Mouse (Mus musculus) olfactory bulb, adult 2 months (tissue): ENCODE results near the gene Hist1h4f. TPM values are rescaled to one million over a fixed set of nuclear protein-coding genes. Genes with fewer than 3 reads are reported as not detected.
A peak's percentile ranks its signal among the peaks of the same experiment; 100 is the strongest.

Experiments used
- H3K27ac ChIP-seq: fragments of 200-500 bp; 2 replicates; pipeline ENCODE4 v1.5.1; 2012; ENCODE audit warnings: low read depth, low read length; ENCODE audit not compliant: insufficient read depth
- H3K4me1 ChIP-seq: fragments of 200-500 bp; 2 replicates; pipeline ENCODE4 v1.6.1; 2012; ENCODE audit warnings: low read length; ENCODE audit not compliant: control insufficient read depth, insufficient read depth
- H3K4me3 ChIP-seq: fragments of 200-500 bp; 2 replicates; pipeline ENCODE4 v1.5.1; 2012; ENCODE audit warnings: mild to moderate bottlenecking, low read depth, low read length, moderate library complexity; ENCODE audit not compliant: insufficient read depth
- CTCF ChIP-seq: fragments of 200-500 bp; IDR thresholded peaks from 2 replicates; pipeline ENCODE4 v1.5.1; 2012; ENCODE audit warnings: low read depth, mild to moderate bottlenecking, low read length, moderate library complexity; ENCODE audit not compliant: insufficient read depth
- POLR2A ChIP-seq: fragments of 200-500 bp; IDR thresholded peaks from 2 replicates; pipeline ENCODE4 v1.6.1; 2012; ENCODE audit warnings: mild to moderate bottlenecking, low read depth, low read length, moderate library complexity; ENCODE audit not compliant: insufficient read depth
- WGBS: fragments of 180-500 bp; shearing (Covaris S2); methylation state at CpG from one replicate; pipeline ENCODE4 v1.1.7; 2018; 5-methylcytosine and 5-hydroxymethylcytosine counted together
- polyA plus RNA-seq: library from polyadenylated mRNA; stranded (reverse); fragments of >200 nt; gene quantifications from 2 replicates; pipeline ENCODE4 v1.2.4, GENCODE M21; 2012; ENCODE audit warnings: low replicate concordance; ENCODE audit not compliant: missing spikeins, insufficient read depth, insufficient read length

Gene Hist1h4f
- polyA plus RNA-seq, 1 experiment = not detected

DNA sequence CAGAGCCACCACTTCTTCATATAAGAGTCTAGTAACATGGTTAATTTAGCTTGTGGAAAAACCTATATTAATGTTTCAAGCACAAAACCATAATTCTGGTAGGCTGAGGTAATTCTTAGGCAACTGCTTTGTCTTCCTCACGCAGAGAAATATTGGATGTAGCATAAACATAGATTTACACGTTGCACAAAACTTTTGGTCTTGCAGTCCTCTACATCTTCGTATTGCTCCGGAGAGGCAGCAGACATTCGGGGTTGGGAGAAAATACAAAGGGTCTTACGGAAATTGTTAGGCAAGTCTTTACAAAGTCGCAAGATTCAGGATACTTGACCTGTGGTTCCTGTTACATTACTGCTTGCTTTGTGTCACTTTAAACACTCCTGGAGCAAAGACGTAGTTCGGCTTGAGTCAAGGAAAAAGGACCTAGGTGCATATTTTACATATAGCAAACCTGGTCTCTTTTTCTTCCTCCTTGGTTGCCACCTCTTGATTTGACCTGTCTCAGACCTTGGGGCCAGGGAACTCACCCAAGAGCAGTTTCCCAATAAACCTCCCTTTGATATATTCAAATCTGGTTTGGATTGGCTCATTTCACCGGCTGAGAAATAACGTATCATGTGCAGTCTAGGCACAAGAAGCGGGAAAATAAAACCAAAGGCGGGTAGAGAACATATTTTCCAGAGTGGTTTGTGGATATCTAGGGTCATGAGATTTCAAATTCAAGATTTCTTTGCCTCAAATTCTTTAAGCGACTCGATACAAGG is 16.9 kb downstream of the Hist1h4f start:
- no peak for TF ChIP-seq POLR2A
- no peak for TF ChIP-seq CTCF
- Histone ChIP-seq H3K4me3 (no peak overlapping the region), H3K4me1 (peaks cover 12% of the 10 kb centered on the region), H3K27ac (no peak overlapping the region)
- under 1% methylated on average over 15 of the region's 15 CpGs for WGBS

DNA sequence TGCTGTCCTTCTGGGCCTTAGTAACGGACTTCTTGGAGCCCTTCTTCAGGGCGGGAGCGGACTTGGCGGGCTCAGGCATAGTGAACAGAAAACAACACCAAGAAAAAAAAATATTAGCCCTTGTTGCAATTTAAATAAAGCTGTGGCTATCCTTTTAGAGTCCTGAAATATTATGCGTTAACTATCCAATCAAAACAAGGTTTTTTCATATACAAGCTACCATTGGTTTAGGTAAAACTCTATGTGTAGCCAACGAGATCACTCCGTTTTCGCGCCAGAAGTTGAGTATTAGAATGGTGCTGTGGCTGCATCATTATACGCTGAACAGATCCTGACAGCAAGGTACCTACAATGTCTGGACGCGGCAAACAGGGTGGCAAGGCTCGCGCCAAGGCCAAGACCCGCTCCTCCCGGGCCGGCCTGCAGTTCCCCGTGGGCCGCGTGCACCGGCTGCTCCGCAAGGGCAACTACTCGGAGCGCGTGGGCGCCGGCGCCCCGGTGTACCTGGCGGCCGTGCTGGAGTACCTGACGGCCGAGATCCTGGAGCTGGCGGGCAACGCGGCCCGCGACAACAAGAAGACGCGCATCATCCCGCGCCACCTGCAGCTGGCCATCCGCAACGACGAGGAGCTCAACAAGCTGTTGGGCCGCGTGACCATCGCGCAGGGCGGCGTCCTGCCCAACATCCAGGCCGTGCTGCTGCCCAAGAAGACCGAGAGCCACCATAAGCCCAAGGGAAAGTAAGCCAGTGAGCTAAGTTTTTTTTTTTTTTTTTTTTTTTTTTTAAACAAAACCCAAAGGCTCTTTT is 17.7 kb downstream of the Hist1h4f start, which contains the start of gene Hist1h2af:
TSS of gene Hist1h2af (plus strand) at position 347 of the 808 bp plus-strand sequence.
- H3K4me1 ChIP-seq = peaks cover 12% of the 10 kb centered on the region
- WGBS = under 1% methylated on average over 29 of the region's 53 CpGs
- H3K4me3 ChIP-seq = peak within 1 kb of the TSS; percentile 50
- peak within 1 kb of the TSS; percentile 69; the same call in 1 of the 2 replicates for H3K27ac ChIP-seq

DNA sequence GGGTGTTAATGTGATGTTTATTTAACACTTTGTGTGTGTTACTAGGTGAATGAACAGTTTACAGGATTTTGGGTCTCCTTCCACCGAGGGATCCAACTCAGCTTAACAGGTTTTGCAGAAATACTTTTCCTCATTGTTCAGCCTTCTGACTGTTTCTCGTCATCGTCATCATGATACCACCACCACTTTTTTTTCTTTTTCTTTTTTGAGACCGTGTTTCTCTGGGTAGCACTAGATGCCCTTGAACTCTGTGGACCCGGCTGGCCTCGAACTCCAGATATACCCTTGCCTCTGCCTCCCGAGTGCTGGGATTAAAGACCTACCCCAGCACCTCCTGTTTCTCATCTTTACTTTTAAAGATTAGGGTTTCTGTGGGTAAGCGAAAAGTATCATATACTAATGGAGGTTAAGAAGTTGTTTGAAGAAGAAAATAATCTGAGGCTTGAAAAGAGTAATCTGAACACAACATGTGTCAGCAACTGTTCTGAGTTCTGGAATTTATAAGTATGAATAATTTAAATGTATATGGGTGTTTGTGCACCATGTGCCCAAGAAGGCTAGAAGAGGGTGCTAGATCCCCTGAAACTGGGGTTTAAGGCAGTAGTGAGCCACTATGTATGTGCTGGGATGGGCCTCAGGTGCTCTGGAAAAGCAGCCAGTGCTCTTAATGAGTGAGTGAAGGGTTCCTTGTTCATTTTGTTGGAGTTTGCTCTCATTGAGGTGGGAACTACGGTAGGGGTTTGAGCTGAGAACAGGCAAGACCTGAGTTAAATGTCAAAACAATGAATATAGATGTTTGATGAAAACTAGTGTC is 19.0 kb downstream of the Hist1h4f start:
- WGBS = 13% methylated on average over 9 of the region's 9 CpGs
- Histone ChIP-seq H3K4me3 (no peak overlapping the region), H3K27ac (no peak overlapping the region), H3K4me1 (peaks cover 12% of the 10 kb centered on the region)
- no peak for TF ChIP-seq POLR2A
- TF ChIP-seq CTCF = no peak

DNA sequence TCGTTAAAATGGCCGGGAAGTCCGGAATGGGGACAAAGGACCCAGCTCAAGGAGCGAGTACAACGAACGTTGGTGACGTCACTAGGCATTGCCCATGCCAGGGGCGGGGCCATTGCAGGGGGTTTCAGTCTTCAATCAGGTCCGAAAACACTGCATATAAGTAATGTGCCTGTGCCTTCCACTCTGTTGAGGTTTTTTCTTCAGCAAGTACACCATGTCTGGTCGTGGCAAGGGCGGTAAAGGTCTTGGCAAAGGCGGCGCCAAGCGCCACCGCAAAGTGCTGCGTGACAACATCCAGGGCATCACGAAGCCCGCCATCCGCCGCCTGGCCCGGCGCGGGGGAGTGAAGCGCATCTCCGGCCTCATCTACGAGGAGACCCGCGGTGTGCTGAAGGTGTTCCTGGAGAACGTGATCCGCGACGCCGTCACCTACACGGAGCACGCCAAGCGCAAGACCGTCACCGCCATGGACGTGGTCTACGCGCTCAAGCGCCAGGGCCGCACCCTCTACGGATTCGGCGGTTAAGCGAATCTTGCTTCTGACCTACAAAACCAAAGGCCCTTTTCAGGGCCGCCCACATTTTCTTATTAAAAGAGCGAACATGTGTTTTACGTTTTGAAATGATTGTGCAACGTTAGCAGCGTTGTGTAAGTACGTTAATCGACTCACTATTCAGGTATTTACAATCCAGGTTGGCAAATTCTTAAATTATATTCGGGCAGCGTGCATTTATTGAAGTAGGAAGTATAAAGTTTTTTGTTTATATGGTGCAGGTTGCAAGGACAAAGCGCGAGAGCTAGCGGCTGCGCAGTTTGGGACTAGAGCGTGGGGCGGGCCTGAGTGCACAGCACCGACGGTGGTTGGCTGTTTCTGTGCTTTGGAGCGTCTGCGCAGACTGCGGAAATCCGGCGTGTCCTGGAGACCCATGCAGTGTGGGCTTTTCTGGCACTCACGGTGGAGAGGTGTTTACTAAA is 20.3 kb downstream of the Hist1h4f start, which contains the start of gene Hist1h4h:
TSS of gene Hist1h4h (plus strand) at position 150 of the 975 bp plus-strand sequence.
- under 1% methylated on average over 58 of the region's 70 CpGs for WGBS
- Histone ChIP-seq H3K4me3 (peak within 1 kb of the TSS; percentile 57), H3K27ac (peak within 1 kb of the TSS; percentile 95), H3K4me1 (peaks cover 12% of the 10 kb centered on the region)
- TF ChIP-seq CTCF = no peak
- peak; percentile 92 for TF ChIP-seq POLR2A

DNA sequence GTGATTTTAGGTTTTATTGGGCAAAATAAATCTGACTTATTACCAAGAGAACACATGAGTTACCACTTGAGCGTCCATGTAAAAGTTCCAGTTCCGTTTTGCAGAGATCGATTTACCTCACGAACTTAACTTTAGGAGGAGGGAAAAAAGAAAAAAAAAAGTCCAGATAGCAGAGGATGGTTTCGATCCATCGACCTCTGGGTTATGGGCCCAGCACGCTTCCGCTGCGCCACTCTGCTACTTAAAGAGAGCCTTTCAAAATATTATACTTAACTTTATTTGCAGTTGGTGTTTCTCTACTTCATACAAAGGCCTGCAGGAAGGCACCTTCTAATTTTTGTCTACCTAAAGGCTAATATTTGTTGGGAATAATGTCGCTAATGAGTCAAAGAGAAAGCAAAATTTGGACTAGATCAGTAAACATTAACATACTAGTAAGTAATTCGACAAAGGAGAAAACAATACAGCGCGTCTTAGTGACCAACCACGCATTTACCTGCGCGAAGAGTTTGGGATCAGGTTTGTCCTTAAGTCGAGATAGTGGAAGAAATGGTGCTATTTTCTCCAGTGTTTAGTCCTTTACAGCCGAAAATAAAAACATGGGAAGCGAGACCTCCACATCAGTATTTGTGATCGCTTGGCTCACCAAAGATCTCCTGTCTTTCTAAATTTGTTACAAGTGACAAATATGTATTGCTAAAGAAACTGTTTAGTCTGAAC is 21.1 kb downstream of the Hist1h4f start:
- peak overlapping the region; percentile 95 for H3K27ac ChIP-seq
- peak overlapping the region; percentile 57 for H3K4me3 ChIP-seq
- under 1% methylated on average over 20 of the region's 20 CpGs for WGBS
- peaks cover 9% of the 10 kb centered on the region; the same call in 1 of the 2 replicates for H3K4me1 ChIP-seq
- TF ChIP-seq POLR2A (no peak), CTCF (no peak)

DNA sequence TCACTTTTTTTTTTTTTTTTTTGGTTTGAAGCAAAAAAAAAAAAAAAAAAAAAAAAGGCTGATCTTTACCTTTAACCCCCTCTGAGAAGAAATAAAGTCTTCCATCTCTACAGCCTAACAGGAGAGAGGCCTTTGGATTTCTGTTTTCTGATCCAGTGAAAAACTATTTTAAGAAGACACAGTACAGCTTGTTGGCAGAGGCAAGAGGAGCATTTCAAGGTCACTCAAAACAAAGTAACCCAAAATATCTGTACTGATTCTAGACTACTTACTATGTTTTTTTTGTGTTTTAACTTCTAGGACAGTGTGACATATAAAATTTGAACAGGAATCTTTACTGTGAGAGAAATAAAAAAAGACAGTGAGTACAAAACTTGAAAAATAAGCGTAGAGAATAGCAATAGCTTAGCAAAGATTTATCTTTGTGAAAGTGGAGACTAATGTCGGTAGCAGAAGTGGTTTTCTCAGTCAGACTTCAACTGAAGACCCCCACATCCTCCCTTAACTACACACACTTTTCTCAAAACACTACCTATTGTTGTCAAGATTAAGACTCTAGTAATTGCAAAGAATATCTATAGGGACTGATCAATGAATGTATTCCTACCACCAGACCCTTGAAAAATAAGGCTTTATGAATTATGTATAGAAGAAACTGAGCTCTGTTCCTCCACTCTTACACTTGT is 21.8 kb downstream of the Hist1h4f start:
- Histone ChIP-seq H3K4me1 (peaks cover 7% of the 10 kb centered on the region; the same call in 1 of the 2 replicates), H3K27ac (no peak overlapping the region), H3K4me3 (no peak overlapping the region)
- WGBS = 27% methylated on average over 2 of the region's 2 CpGs
- no peak for TF ChIP-seq POLR2A
- TF ChIP-seq CTCF = no peak

DNA sequence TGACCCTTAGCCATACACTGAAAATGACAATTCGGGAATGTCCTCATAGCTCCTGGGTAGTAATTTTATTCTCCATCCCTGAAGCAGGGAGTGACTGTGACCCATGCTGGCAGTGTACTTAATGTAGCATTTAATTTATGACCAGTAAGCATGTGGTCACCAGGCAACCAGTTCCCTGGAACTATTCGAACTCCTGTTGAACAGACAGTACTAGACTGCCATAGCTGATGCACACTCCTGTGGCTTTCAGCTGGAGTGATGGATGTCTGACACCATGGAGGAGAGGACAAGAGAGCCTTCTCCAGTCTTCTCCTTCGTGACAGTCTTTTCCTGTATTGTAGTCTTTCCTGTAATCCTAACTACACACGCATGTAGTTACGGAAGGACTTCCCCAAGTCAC is 22.4 kb downstream of the Hist1h4f start:
- TF ChIP-seq CTCF (no peak), POLR2A (no peak)
- 81% methylated on average over 5 of the region's 5 CpGs for WGBS
- Histone ChIP-seq H3K27ac (no peak overlapping the region), H3K4me3 (no peak overlapping the region), H3K4me1 (peaks cover 6% of the 10 kb centered on the region; the same call in 1 of the 2 replicates)
